Mouse (Mus musculus) yolk sac, embryonic 10.5 days (tissue): ENCODE data around the gene Zfp90.

Source experiments
- DNase-seq: peaks from one replicate; pipeline ENCODE4 v3.0.0-alpha.2; 2017; ENCODE audit warnings: low spot score

Gene Zfp90

GRCm38 (mm10) chr8:106433667-106434066 is 18.5 kb downstream of the Zfp90 start:
- DNase-seq = no peak

DNA sequence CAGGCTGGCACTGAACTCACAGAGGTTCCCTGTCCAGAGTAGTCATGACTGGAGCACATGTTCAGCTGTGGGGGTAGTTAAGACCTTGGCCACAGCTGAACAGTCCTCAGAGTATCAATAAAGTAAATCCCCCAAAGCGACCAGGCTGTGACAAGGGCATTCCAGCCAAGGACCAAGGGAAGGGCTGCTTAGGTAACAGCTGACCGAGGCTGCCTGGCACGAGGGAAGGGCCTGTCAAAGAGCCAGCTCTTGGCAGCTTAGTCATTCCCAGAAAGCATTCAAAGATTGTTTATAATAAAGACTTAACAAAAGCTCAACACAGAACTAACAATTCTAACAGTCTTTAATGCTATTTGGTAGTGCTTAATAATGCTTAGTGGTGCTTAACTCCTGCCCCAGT is 22.7 kb downstream of the Zfp90 start:
- no peak for DNase-seq

DNA sequence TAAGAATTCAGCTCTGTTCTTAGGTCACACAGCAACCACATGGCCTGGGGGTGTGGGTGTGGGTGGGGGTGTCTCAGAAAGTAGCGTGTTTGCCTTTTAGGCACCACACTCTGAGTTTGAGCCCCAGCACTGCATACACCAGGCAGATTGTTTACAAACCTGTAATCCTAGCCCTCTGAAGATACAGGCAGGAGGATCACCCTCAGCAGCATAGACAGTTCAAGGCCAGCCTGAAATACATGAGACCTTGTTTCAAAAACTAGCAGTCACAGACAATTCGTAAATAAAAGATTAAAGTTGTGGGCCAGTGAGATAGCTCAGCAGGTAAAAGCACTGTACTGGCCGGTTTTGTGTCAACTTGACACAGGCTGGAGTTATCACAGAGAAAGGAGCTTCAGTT is 25.0 kb downstream of the Zfp90 start:
- DNase-seq = no peak

- no peak for DNase-seq
Measured at GRCm38 (mm10) chr8:106442740-106443139, 27.6 kb downstream of the Zfp90 start.

- DNase-seq = no peak
Measured at GRCm38 (mm10) chr8:106451301-106452085, 36.4 kb downstream of the Zfp90 start.

DNA sequence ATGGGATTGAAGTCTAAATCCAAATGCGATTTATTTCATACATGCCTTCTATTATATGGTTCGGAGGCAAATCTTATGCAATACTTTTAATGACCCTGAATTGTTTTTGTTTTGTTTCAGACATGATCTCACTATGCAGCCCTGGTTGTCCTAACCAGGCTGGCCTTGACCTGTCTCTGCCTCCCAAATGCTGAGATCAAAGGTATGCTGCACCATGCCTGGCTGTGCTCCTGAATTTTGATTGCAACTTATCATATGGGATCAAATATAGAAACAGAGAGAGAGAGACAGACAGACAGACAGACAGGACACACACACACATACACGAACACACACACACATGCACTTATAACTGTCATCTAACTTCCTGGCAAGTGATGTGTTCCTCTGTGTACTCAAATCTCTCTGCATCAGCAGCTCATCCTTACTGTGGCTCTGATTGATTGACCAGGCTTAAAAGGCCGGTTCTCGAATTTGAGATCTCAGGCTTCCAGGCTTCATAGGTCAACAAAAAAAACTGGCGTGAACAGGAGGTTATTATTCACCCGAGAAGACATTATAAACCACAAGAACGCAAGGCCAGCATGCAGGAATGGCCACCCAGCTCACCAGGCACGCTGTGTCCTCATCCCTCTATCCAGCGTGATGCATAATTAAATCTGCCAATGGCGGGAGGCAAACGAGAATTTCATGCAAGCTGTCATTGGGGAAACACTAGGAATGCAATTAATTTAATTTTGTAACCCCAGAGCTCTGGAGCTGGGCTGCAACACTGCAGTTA is 37.8 kb downstream of the Zfp90 start:
- no peak for DNase-seq

- no peak for DNase-seq
Measured at GRCm38 (mm10) chr8:106454036-106454435, 38.9 kb downstream of the Zfp90 start.

DNA sequence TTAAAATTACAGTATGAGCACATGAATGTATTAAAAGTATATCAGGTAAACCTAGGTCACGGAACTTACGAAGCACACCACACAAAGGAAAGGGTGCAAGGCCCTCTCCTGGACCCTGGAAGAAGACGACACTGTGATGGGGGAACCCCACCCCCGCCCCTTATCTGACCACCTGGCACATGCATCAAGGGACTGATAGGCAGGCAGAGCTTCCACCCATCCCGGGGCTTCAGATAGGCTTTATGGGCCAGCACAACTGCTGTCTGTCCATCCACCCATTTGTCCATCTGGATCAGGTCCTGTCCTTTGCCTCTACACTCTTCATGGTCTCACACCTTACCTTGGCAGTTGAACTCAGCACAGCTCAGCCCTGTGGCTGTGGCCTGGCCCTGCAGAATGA is 47.0 kb downstream of the Zfp90 start:
- no peak for DNase-seq

- no peak for DNase-seq
Measured at GRCm38 (mm10) chr8:106463795-106464194, 48.7 kb downstream of the Zfp90 start.

GRCm38 (mm10) chr8:106469485-106469884 is 54.4 kb downstream of the Zfp90 start:
- no peak for DNase-seq

GRCm38 (mm10) chr8:106474001-106474400 is 58.9 kb downstream of the Zfp90 start:
- no peak for DNase-seq
